Mouse (Mus musculus): Measurements from ENCODE around the gene Tgfb1i1. TPM values are rescaled to one million over a fixed set of nuclear protein-coding genes. Genes with fewer than 3 reads are reported as not detected.

Gene Tgfb1i1
- total RNA-seq, 1 experiment from 2014 or later = 0.70 TPM

Other genes starting within 250 kb of the Tgfb1i1 start
- 0.70 and 0.86 TPM in 2 replicates for gene Trim72, start 242.9 kb upstream of the Tgfb1i1 start, total RNA-seq (2017)
- gene Itgam, start 184.2 kb upstream of the Tgfb1i1 start, total RNA-seq (2017) = 339 and 346 TPM in 2 replicates
- gene Gm49368, start 184.1 kb upstream of the Tgfb1i1 start, total RNA-seq (2017) = 23.6 and 30.6 TPM in 2 replicates
- 44.3 and 62.5 TPM in 2 replicates for gene Itgax, start 117.3 kb upstream of the Tgfb1i1 start, total RNA-seq (2017)
- 0.12 and 1.8 TPM in 2 replicates for gene Itgad, start 92.4 kb upstream of the Tgfb1i1 start, total RNA-seq (2017)
- not detected in 2 replicates for gene Cox6a2, start 40.4 kb upstream of the Tgfb1i1 start, total RNA-seq (2017)
- gene Armc5, start 9.5 kb upstream of the Tgfb1i1 start, total RNA-seq (2017) = 5.8 and 7.1 TPM in 2 replicates
- gene 9130023H24Rik, start 8.8 kb upstream of the Tgfb1i1 start, total RNA-seq (2017) = 5.2 and 5.6 TPM in 2 replicates
- not detected in 2 replicates for gene Slc5a2, start 18.8 kb downstream of the Tgfb1i1 start, total RNA-seq (2017)
- gene BC017158, start 51.4 kb downstream of the Tgfb1i1 start, total RNA-seq (2017) = 10.4 and 11.4 TPM in 2 replicates
- 27.0 and 28.9 TPM in 2 replicates for gene Rgs10, start 171.9 kb downstream of the Tgfb1i1 start, total RNA-seq (2017)
- 98.0 and 109 TPM in 2 replicates for gene Tial1, start 214.9 kb downstream of the Tgfb1i1 start, total RNA-seq (2017)

All from neutrophil, adult 5-6 weeks (primary cell).